Mouse (Mus musculus) hindbrain, postnatal 0 days (tissue): ENCODE measurements at regions not wholly inside any gene's neighbourhood (a gene's known extent, or its start where the extent isn't known, plus 50 kb on each side); places are given as distances from the start of the nearest gene placed in this dataset.
A peak's percentile ranks its signal among the peaks of the same experiment; 100 is the strongest.

Experiments used
- ATAC-seq: fragments of 200-750 bp; cut with Nextera tagmentation; 2 replicates; pipeline ENCODE4 v1.8.0; 2017; ENCODE audit warnings: mild to moderate bottlenecking, moderate TSS enrichment, moderate library complexity
- DNase-seq: peaks from one replicate; pipeline ENCODE4 v3.0.0-alpha.2; 2015; ENCODE audit warnings: low spot score
- H3K27ac ChIP-seq: fragments of 300-500 bp; sonication (generic); 2 replicates; pipeline ENCODE4 v1.5.1; 2014; ENCODE audit warnings: mild to moderate bottlenecking
- H3K27me3 ChIP-seq: fragments of 300-500 bp; sonication (generic); 2 replicates; pipeline ENCODE4 v1.6.1; 2014; ENCODE audit warnings: low read length, mixed read lengths; ENCODE audit not compliant: insufficient read depth
- H3K36me3 ChIP-seq: fragments of 300-500 bp; sonication (generic); 2 replicates; pipeline ENCODE4 v1.6.1; 2014; ENCODE audit warnings: low read length, mixed read lengths; ENCODE audit not compliant: insufficient read depth
- H3K4me1 ChIP-seq: fragments of 300-500 bp; sonication (generic); 2 replicates; pipeline ENCODE4 v1.6.1; 2014; ENCODE audit warnings: antibody characterized with exemption, low read length, mixed read lengths; ENCODE audit not compliant: insufficient read depth
- H3K4me2 ChIP-seq: fragments of 300-500 bp; sonication (generic); 2 replicates; pipeline ENCODE4 v1.6.1; 2014; ENCODE audit warnings: low read depth, mild to moderate bottlenecking, low read length, moderate library complexity, mixed read lengths
- H3K4me3 ChIP-seq: fragments of 300-500 bp; sonication (generic); 2 replicates; pipeline ENCODE4 v1.5.1; 2014; ENCODE audit warnings: low read length
- H3K9ac ChIP-seq: fragments of 300-500 bp; sonication (generic); replicated peaks from 2 replicates; pipeline ENCODE4 v1.6.1; 2014; ENCODE audit warnings: mild to moderate bottlenecking, low read length, moderate library complexity, mixed read lengths
- H3K9me3 ChIP-seq: fragments of 300-500 bp; sonication (generic); 2 replicates; pipeline ENCODE4 v1.6.1; 2016; ENCODE audit warnings: low read length, mixed read lengths
- CTCF ChIP-seq: IDR thresholded peaks from 2 replicates; pipeline ENCODE4 v1.5.1; 2016; ENCODE audit warnings: antibody characterized with exemption, control low read depth, low read depth
- WGBS: fragments of 180-500 bp; shearing (Covaris S2); extraction: QIAGEN DNeasy Blood & Tissue Kit; methylation state at CpG from one replicate; pipeline ENCODE4 v1.1.7; 2014; 5-methylcytosine and 5-hydroxymethylcytosine counted together

DNA sequence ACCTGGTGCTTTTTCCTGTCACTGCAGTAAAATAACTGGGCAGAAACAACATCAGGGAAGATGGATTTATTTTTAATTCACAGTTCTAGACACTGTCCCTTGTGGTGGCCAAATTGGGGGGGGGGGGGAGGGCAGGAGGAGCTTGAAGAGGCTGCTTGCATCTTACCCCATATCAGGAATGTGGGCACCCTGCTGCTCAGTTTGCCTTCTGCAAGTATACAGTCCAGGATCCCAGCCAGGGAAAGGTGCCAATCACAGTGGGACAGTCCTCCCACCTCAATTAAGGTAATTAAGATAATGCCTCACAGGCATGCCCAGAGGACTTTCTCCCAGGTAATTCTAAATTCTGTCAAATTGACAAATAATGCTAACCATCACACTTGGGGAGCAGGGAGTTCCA is 179.2 kb upstream of the Zmiz1 start:
- H3K27ac ChIP-seq, result no peak overlapping the region
- H3K36me3 ChIP-seq, result no peaks in the 10 kb centered on the region
- no peak overlapping the region for H3K4me3 ChIP-seq
- no peaks in the 10 kb centered on the region for H3K9me3 ChIP-seq
- H3K4me2 ChIP-seq, result no peak overlapping the region
- H3K9ac ChIP-seq, result no peak overlapping the region
- ATAC-seq (no peak), DNase-seq (no peak)
- no peaks in the 10 kb centered on the region for H3K27me3 ChIP-seq
- no peak for TF ChIP-seq CTCF
- H3K4me1 ChIP-seq, result no peaks in the 10 kb centered on the region; the same call in 1 of the 2 replicates

GRCm38 (mm10) chr14:25292557-25292956 is 166.4 kb upstream of the Zmiz1 start:
- 59% methylated on average over 1 of the region's 1 CpGs for WGBS
- H3K4me1 ChIP-seq, result no peaks in the 10 kb centered on the region

DNA sequence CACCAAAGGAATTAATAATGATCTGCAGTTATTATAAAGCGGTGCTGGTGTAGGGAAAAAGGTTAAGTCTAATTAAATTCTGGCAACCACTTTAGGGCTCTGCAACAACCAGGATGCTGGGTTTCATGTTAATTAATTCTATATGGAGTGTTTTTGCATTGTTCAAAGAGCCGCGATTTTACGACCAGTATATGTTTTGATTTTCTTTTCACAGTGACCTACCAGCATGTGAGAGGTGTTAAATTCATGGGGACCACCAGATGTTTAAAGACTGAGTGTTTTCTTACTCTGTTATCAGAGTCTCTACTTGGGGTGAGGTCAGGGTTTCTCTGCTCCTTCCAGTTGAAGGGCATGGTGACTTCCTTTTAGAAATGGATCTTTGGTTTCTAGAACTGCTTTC is 164.8 kb upstream of the Zmiz1 start:
- Histone ChIP-seq H3K27me3 (no peaks in the 10 kb centered on the region), H3K4me2 (no peak overlapping the region), H3K4me3 (no peak overlapping the region), H3K9ac (no peak overlapping the region), H3K4me1 (no peaks in the 10 kb centered on the region), H3K9me3 (no peaks in the 10 kb centered on the region), H3K36me3 (no peaks in the 10 kb centered on the region), H3K27ac (no peak overlapping the region)
- TF ChIP-seq CTCF, result no peak
- 66% methylated on average over 4 of the region's 4 CpGs for WGBS
- DNase-seq (no peak), ATAC-seq (no peak)

More at GRCm38 (mm10) chr14:25292557-25292956, 166.4 kb upstream of the Zmiz1 start:
- H3K27me3 ChIP-seq, result no peaks in the 10 kb centered on the region
- H3K27ac ChIP-seq, result no peak overlapping the region
- ATAC-seq, result no peak
- H3K4me3 ChIP-seq, result no peak overlapping the region
- no peak for TF ChIP-seq CTCF
- H3K9ac ChIP-seq, result no peak overlapping the region
- H3K9me3 ChIP-seq, result no peaks in the 10 kb centered on the region
- H3K4me2 ChIP-seq, result no peak overlapping the region
- no peaks in the 10 kb centered on the region for H3K36me3 ChIP-seq
- DNase-seq, result no peak

DNA sequence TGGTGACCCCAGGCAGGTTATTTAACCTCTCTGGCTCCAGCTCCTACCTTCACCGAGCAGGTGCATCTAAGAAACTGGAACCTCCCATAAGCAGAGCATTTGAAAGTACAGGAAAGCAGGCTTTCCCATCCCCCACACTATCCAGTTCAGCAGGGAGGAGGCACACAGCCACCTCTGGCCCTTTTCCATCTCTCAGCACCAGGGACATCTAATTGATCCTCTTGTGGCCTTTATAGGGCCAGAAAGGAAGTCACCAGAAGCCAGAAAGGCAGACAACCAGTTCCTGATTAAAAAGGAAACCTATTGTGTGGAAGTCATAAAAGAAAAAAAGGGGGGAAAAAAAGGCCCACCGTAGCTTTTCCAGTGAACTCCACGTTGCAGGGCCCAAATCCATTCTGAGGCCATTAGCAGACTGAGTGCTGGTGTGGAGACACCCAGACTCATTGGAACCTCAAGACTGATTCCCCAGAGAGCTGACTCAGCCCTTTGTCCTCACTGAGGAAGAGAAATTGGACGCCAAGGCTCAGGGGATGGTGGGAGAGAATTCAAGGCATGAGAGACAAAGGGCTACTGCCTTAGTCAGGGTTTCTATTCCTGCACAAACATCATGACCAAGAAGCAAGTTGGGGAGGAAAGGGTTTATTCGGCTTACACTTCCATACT is 163.2 kb upstream of the Zmiz1 start:
- no peak for DNase-seq
- no peak overlapping the region for H3K27ac ChIP-seq
- TF ChIP-seq CTCF, result no peak
- H3K4me2 ChIP-seq, result no peak overlapping the region
- H3K9me3 ChIP-seq, result no peaks in the 10 kb centered on the region
- no peak for ATAC-seq
- no peaks in the 10 kb centered on the region for H3K27me3 ChIP-seq
- no peak overlapping the region for H3K9ac ChIP-seq
- H3K4me1 ChIP-seq, result no peaks in the 10 kb centered on the region
- no peak overlapping the region for H3K4me3 ChIP-seq
- H3K36me3 ChIP-seq, result no peaks in the 10 kb centered on the region
- WGBS, result 54% methylated on average over 5 of the region's 5 CpGs

DNA sequence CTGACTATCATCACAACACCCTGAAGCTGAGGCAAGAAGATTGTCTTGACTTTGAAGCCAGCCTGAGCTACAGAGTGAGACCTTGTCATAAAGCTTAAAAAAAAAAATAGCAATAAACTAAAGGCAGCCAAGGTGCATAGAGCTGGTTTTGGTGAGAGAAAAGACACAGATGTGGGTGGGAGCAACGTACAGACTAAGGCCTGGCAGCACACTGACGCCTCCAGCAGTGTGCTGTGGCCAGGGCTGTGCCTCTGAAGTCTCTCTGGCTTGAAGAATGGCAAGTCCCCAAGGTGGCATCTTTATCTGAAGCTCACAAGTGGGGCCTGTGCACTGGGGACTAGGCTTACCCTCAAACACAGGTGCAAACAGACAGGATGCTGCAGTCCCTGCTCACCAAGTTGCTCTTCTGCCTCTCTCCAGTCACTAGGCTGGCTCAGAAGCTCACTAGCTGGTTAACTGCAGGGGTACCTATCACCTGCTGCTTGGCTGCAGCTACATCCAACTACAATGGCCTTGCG is 159.3 kb upstream of the Zmiz1 start:
- DNase-seq, result no peak
- Histone ChIP-seq H3K9me3 (no peaks in the 10 kb centered on the region), H3K9ac (no peak overlapping the region), H3K4me2 (no peak overlapping the region), H3K36me3 (no peaks in the 10 kb centered on the region), H3K27me3 (no peaks in the 10 kb centered on the region), H3K27ac (no peak overlapping the region), H3K4me3 (no peak overlapping the region), H3K4me1 (0 out of 2 replicates have a peak, but pooled peaks cover 4% of the 10 kb centered on the region)
- no peak for ATAC-seq
- TF ChIP-seq CTCF, result no peak
- WGBS, result 87% methylated on average over 3 of the region's 3 CpGs

- no peak for TF ChIP-seq CTCF
Measured at GRCm38 (mm10) chr14:25301336-25302031, 157.5 kb upstream of the Zmiz1 start.

GRCm38 (mm10) chr14:25304391-25304851 is 154.6 kb upstream of the Zmiz1 start:
- WGBS, result 12% methylated on average over 9 of the region's 9 CpGs
- no peaks in the 10 kb centered on the region for H3K27me3 ChIP-seq
- peak overlapping the region; percentile 22; the same call in 1 of the 2 replicates for H3K9ac ChIP-seq
- 0 out of 2 replicates have a peak, but pooled peaks have one; percentile 48 for ATAC-seq
- no peak overlapping the region for H3K4me2 ChIP-seq
- no peak overlapping the region for H3K4me3 ChIP-seq
- TF ChIP-seq CTCF, result peak; percentile 32
- H3K4me1 ChIP-seq, result 0 out of 2 replicates have a peak, but pooled peaks cover 4% of the 10 kb centered on the region
- H3K36me3 ChIP-seq, result no peaks in the 10 kb centered on the region
- no peaks in the 10 kb centered on the region for H3K9me3 ChIP-seq
- DNase-seq, result peak; percentile 32
- H3K27ac ChIP-seq, result peak overlapping the region; percentile 37; the same call in 1 of the 2 replicates

More at GRCm38 (mm10) chr14:25301336-25302031, 157.5 kb upstream of the Zmiz1 start:
- H3K27me3 ChIP-seq, result no peaks in the 10 kb centered on the region
- peak overlapping the region; percentile 31; the same call in 1 of the 2 replicates for H3K4me2 ChIP-seq
- 0 out of 2 replicates have a peak, but pooled peaks cover 4% of the 10 kb centered on the region for H3K4me1 ChIP-seq
- DNase-seq (no peak), ATAC-seq (no peak; the same call in 1 of the 2 replicates)
- no peaks in the 10 kb centered on the region for H3K9me3 ChIP-seq
- 41% methylated on average over 9 of the region's 9 CpGs for WGBS
- H3K36me3 ChIP-seq, result no peaks in the 10 kb centered on the region
- no peak overlapping the region for H3K9ac ChIP-seq
- no peak overlapping the region for H3K27ac ChIP-seq
- H3K4me3 ChIP-seq, result no peak overlapping the region
